In the genomic region with DNA sequence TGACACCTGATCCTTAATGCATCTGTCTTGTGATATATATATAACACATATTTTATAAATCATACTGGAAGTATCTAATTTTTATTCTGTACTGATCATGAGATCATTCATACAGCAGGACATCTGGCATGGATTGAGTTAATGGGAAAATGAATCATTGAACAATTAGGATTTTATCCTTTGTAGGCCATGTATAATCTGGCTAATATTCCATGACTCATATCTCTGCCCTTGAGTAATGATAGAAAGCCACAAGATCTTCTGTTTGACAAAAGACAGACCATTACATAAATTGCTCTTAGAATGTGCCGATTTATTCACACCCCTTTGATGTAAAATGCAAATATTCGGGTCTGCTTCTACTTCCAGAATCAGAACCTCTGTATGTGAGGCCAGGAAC, we compare ENCODE assay signal across 32 mouse cellular contexts.
"Had no signal": no experiment of that assay in that cellular context is flagged by ENCODE, and none has a peak within 500 bp of the region (broad histone marks: within the 10 kb centered on the region; RNA-seq: fewer than 3 reads in every experiment).

No protein-coding gene starts in this region.

- H3K36me3 ChIP-seq: heart, embryonic 12.5 days; heart, embryonic 13.5 days; heart, embryonic 15.5 days; hindbrain, embryonic 10.5 days; hindbrain, embryonic 12.5 days; hindbrain, embryonic 13.5 days; hindbrain, embryonic 15.5 days; intestine, embryonic 15.5 days; kidney, embryonic 15.5 days had no signal

- DNase-seq: heart, postnatal 10 days; heart, postnatal 14 days; heart, postnatal 36 days; heart, postnatal 4 days; kidney, adult 11 months; kidney, adult 18-20 months; kidney, adult 2 months; kidney, adult 8-10 months; kidney, adult 9 months; kidney, postnatal 10 days; kidney, postnatal 14 days; kidney, postnatal 25 days; kidney, postnatal 36 days; kidney, postnatal 4 days; layer of hippocampus, adult 9-11 months; layer of hippocampus, postnatal 36 days had no signal

- ATAC-seq: hindbrain, embryonic 16.5 days; hindbrain, postnatal 0 days; inflammation-experienced regulatory T-cells, adult 6 months; intestine, embryonic 15.5 days; intestine, embryonic 16.5 days; intestine, postnatal 0 days had no signal

- H3K27me3 ChIP-seq: heart, embryonic 12.5 days; heart, embryonic 13.5 days; heart, embryonic 15.5 days; hindbrain, embryonic 12.5 days; hindbrain, embryonic 13.5 days; hindbrain, embryonic 15.5 days; intestine, embryonic 15.5 days; kidney, embryonic 15.5 days had no signal

- H3K4me3 ChIP-seq: heart, embryonic 12.5 days; heart, embryonic 13.5 days; heart, embryonic 15.5 days; hindbrain, embryonic 10.5 days; hindbrain, embryonic 12.5 days; hindbrain, embryonic 13.5 days; hindbrain, embryonic 15.5 days; intestine, embryonic 15.5 days; kidney, embryonic 15.5 days; layer of hippocampus, adult 2 months; left cerebral cortex, adult 2 months had no signal
